Mouse (Mus musculus) olfactory bulb, adult 2 months (tissue): ENCODE results near the gene Foxc2. TPM values are rescaled to one million over a fixed set of nuclear protein-coding genes. Genes with fewer than 3 reads are reported as not detected.

Experiments used
- H3K27ac ChIP-seq: fragments of 200-500 bp; 2 replicates; pipeline ENCODE4 v1.5.1; 2012; ENCODE audit warnings: low read depth, low read length; ENCODE audit not compliant: insufficient read depth
- H3K4me1 ChIP-seq: fragments of 200-500 bp; 2 replicates; pipeline ENCODE4 v1.6.1; 2012; ENCODE audit warnings: low read length; ENCODE audit not compliant: control insufficient read depth, insufficient read depth
- H3K4me3 ChIP-seq: fragments of 200-500 bp; 2 replicates; pipeline ENCODE4 v1.5.1; 2012; ENCODE audit warnings: mild to moderate bottlenecking, low read depth, low read length, moderate library complexity; ENCODE audit not compliant: insufficient read depth
- CTCF ChIP-seq: fragments of 200-500 bp; IDR thresholded peaks from 2 replicates; pipeline ENCODE4 v1.5.1; 2012; ENCODE audit warnings: low read depth, mild to moderate bottlenecking, low read length, moderate library complexity; ENCODE audit not compliant: insufficient read depth
- POLR2A ChIP-seq: fragments of 200-500 bp; IDR thresholded peaks from 2 replicates; pipeline ENCODE4 v1.6.1; 2012; ENCODE audit warnings: mild to moderate bottlenecking, low read depth, low read length, moderate library complexity; ENCODE audit not compliant: insufficient read depth
- WGBS: fragments of 180-500 bp; shearing (Covaris S2); methylation state at CpG from one replicate; pipeline ENCODE4 v1.1.7; 2018; 5-methylcytosine and 5-hydroxymethylcytosine counted together
- polyA plus RNA-seq: library from polyadenylated mRNA; stranded (reverse); fragments of >200 nt; gene quantifications from 2 replicates; pipeline ENCODE4 v1.2.4, GENCODE M21; 2012; ENCODE audit warnings: low replicate concordance; ENCODE audit not compliant: missing spikeins, insufficient read depth, insufficient read length

Gene Foxc2
- polyA plus RNA-seq, 1 experiment, result not detected

- Histone ChIP-seq H3K4me3 (peak within 1 kb of the TSS; percentile 42), H3K27ac (no peak within 1 kb of the TSS), H3K4me1 (peaks cover 20% of the 10 kb centered on the region)
- no peak for TF ChIP-seq POLR2A
- TF ChIP-seq CTCF, result no peak
- under 1% methylated on average over 82 of the region's 83 CpGs for WGBS
Measured at GRCm38 (mm10) chr8:121084210-121084951, 31.6 kb upstream of the Foxc2 start, which contains the start of gene Foxf1. Gene Foxf1 (plus strand): TSS chr8:121084386.

DNA sequence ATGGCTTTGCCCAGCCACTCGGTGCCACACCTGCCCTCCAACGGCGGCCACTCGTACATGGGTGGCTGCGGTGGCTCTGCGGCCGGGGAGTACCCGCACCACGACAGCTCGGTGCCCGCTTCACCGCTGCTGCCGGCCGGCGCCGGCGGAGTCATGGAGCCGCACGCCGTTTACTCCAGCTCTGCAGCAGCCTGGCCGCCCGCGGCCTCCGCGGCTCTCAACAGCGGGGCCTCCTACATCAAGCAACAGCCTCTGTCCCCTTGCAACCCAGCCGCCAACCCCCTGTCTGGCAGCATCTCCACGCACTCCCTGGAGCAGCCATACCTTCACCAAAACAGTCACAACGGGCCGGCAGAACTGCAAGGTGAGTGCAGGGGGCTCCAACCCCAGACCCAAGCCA, 31.0 kb upstream of the Foxc2 start:
- WGBS, result 8% methylated on average over 30 of the region's 30 CpGs
- H3K4me3 ChIP-seq, result peak overlapping the region; percentile 2; the same call in 1 of the 2 replicates

DNA sequence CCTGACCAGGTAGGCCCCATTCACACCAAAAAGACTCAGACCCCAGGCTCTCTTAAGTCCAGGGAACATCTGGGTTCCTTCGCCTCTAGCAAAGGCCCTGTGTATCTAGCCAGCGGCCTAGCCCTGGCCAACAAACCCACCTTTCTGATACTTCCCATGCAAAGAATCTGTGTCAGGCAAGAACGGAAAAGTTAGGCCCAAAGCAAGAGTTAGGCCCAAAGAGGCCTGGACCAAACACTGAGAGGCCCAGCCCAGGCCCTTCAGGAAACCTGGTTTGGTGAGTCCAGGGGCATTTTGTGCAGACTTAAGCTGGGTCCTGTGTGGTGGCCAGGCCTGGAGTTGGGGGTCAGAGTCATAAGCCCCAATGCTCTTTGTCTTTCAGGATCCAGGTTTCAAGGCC, 30.4 kb upstream of the Foxc2 start:
- no peak overlapping the region for H3K4me3 ChIP-seq
- TF ChIP-seq POLR2A, result no peak
- TF ChIP-seq CTCF, result no peak
- H3K27ac ChIP-seq, result no peak overlapping the region
- H3K4me1 ChIP-seq, result peaks cover 20% of the 10 kb centered on the region
- WGBS, result 84% methylated on average over 3 of the region's 3 CpGs

More for the DNA sequence above, 31.0 kb upstream of the Foxc2 start:
- Histone ChIP-seq H3K4me1 (peaks cover 20% of the 10 kb centered on the region), H3K27ac (no peak overlapping the region)
- TF ChIP-seq POLR2A, result no peak
- no peak for TF ChIP-seq CTCF

DNA sequence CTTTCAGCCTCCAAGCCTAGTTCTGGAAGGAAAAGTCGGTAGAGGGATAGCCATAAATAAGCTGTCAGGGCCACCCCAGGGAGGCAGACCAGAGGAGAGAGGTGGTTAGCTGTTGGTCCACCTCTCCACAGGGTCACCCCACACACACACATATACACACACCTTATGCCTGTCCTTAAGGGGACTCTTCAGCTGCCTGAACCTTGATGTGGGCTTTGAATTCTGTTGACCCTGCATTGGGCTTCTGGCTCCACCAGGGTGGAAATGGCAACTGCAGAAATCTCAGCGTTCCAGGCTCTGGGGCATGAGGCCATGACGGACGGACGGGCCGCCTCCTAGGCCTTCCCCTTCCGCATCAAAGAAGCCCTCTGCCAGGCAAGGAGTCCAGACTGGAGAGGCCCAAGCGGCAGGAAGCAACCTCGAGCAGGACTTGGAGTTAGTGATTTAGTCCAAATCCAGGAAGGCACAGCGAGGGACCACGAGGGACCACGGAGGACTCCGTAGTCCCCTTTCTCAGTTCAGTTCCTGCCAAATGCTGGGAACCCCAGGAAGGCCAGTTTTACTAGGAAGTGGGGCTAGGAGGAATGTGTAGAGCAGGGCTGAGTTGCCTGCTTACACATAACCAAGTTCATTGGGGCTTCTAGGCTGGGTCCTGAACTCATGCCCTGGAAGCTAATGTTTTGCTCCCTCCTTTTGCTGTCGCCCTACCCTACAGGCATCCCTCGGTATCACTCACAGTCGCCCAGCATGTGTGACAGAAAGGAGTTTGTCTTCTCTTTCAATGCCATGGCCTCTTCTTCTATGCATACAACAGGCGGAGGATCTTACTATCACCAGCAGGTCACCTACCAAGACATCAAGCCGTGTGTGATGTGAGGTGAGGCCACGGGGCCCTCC, 29.7 kb upstream of the Foxc2 start:
- TF ChIP-seq CTCF (no peak), POLR2A (no peak)
- no peak overlapping the region for H3K27ac ChIP-seq
- H3K4me3 ChIP-seq, result no peak overlapping the region
- H3K4me1 ChIP-seq, result peaks cover 20% of the 10 kb centered on the region
- WGBS, result 45% methylated on average over 19 of the region's 19 CpGs

GRCm38 (mm10) chr8:121088281-121088680, 27.7 kb upstream of the Foxc2 start:
- H3K27ac ChIP-seq, result no peak overlapping the region
- 10% methylated on average over 8 of the region's 8 CpGs for WGBS

DNA sequence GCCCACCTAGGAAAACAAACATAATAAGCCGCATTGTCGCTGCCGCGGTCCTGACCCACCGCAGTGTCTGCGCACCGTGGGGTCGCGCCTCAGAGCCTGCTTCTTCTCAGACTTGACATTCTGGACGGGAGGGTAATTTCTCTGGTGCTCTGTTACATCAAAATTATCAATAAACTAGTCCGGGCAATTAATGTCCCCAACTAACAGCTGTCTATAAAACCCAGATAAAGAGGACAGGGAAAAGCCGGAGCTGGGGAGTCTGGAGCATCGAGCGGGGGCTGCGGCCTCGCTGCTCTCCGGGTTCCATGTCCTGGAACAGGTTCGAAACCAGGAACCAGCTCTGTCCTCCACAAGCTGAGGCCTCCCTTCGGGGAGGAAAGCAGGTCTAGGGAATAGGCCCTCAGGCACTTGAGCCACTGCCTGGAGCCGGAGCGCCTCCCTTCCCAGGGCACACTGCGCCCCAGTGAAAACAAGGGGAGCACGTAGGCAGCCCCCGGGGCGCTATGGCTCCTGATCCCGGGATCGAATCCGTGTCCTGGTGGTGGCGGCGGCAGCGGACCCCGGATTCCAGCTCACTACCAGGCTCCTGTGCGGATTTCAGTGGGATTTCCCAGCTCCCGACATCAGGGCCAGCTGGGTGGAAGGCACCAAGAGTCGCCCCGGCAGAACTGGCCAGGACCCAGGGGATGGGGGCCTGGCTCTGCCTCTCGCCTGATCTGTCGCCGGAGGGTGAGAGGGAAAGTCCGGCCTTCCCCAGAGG, 26.9 kb upstream of the Foxc2 start:
- TF ChIP-seq POLR2A (no peak), CTCF (no peak)
- H3K4me1 ChIP-seq, result peaks cover 9% of the 10 kb centered on the region
- 5% methylated on average over 40 of the region's 40 CpGs for WGBS
- H3K27ac ChIP-seq, result no peak overlapping the region
- no peak overlapping the region for H3K4me3 ChIP-seq

More at GRCm38 (mm10) chr8:121088281-121088680, 27.7 kb upstream of the Foxc2 start:
- TF ChIP-seq CTCF (no peak), POLR2A (no peak)
- H3K4me3 ChIP-seq, result no peak overlapping the region
- peaks cover 15% of the 10 kb centered on the region for H3K4me1 ChIP-seq

DNA sequence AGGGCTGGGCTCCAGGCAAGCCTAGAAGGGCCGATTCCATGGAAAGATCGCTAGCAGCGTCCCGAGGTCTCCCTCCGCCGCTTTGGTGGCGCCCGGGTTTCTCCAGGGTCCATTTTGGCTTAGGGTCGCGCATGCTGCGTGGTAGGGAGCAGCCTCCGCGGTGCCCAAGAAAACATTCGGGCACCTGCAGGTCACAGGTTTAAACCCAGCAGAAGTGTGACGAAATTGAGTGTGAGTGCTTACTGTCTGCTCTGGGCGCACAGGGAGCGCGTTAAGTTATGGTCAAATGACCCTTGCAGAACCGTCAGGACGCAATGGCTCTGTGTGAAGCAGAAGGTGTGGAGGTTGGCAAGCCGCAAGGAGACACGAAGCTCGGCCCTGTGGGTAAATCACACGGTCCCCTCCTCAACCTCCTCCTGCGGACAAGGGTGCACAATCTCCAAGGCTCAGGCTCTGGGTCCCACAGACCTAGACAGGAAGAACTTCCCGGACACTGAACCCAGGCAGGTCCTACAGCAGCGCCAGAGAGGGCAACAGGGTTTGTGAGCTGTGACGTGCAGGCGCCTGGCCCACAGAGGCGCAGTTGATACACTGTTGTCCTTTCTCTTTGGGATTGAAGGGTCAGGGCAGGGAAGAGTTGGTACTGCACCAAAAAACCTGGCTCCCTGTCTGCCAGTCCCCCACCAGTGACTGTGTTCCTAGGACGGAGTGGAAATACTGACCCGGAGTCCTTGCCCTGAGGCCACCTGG, 26.2 kb upstream of the Foxc2 start:
- TF ChIP-seq POLR2A (no peak), CTCF (no peak)
- 4% methylated on average over 32 of the region's 32 CpGs for WGBS

DNA sequence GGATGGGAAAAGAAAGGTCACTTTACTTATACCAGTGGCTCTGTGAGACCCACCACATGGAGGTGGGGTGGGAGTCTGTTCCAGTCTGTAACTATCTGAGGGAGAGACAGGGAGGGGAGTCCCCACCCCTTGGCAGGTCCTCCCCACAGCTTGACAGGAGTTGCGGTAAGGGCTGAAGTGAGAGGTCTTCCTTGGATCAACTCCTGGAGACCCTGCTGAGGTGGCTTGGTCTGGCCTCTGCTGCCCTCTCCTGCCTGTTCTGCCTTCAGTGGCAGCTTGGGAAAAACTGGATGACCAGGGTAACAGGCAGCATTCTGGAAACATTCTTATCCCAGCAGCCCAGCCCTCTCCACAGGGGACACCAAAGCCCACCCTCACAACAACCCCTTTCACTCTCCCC, 25.3 kb upstream of the Foxc2 start:
- 0% methylated on average over 1 of the region's 1 CpGs for WGBS

More for the DNA sequence above, 26.2 kb upstream of the Foxc2 start:
- Histone ChIP-seq H3K27ac (no peak overlapping the region), H3K4me3 (no peak overlapping the region), H3K4me1 (peaks cover 2% of the 10 kb centered on the region; the same call in 1 of the 2 replicates)

DNA sequence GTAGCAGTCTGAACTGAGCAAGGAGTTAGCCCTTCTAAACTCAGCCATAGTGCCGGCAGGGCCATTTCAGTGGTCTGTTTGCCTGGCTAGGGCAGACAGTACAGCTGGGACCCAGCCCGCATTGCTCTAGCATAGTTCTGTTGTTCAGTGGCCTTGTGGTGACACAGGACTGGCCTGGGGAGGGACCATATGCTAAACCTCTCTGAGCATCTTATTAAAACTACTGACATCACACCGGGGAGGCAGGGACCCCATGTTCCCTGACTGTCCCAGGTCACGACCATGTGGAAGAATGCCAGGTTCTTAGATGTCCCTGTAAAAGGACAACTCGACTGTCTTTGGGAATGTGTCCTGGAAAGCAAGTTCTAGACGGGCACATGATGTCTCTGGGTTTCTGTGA, 23.8 kb upstream of the Foxc2 start:
- 32% methylated on average over 6 of the region's 6 CpGs for WGBS
- no peaks in the 10 kb centered on the region for H3K4me1 ChIP-seq
- H3K27ac ChIP-seq, result no peak overlapping the region
- TF ChIP-seq CTCF (no peak), POLR2A (no peak)
- H3K4me3 ChIP-seq, result no peak overlapping the region

More for the DNA sequence above, 25.3 kb upstream of the Foxc2 start:
- TF ChIP-seq CTCF (no peak), POLR2A (no peak)
- Histone ChIP-seq H3K27ac (no peak overlapping the region), H3K4me3 (no peak overlapping the region), H3K4me1 (no peaks in the 10 kb centered on the region)
